Mouse (Mus musculus): ENCODE data around the gene Cidec.

DNA sequence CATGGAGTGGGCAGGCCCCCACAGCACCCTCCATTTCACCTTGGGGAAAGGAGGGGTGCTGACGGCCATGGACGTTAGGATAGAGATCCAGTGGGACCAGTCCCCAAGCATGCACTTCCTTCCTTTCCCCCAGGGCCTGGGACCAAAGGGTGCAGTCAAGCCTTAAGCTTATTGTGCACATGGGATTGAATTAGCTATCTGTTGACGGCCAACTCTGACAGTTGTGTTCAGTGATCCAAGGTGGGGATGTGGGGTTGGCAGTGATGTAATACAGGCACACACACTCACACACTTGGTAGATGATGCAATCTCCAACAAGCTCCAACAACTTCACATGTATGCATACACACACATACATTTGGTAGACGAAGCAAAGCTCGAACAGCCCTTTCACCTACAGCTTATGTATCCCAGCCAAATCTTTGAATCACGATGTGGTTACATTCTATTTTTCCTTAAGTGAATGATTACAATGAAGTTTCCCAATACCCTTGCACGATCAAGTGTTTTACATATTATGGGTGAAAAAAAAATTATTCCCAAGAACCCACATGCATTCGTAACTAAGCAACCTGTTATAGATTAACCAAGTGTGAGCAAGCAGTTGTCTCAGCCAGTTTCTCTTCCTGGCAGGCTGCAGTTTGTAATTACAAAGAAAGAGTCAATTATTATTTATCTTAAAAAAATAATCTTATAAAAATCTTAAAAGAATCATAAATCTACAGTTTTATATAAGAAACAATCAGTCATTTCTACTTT, 8.8 kb upstream of the Cidec start:
- TF ChIP-seq CTCF (IDR thresholded peaks at IDR 0.05 in 2 of 3, conservative IDR thresholded peaks at IDR 0.05 in 1 of 3; ENCODE audit: control insufficient read depth in 1 of 3, insufficient read depth in 1 of 3, low read depth in 2 of 3, low read length in 3 of 3, poor library complexity in 1 of 3, severe bottlenecking in 1 of 3): no peak
- no peak for TF ChIP-seq MXI1 (IDR thresholded peaks at IDR 0.05; ENCODE audit: low read depth, low read length)
- TF ChIP-seq USF2 (IDR thresholded peaks at IDR 0.05; ENCODE audit: borderline replicate concordance in 1 of 2, insufficient read depth in 1 of 2, low read depth in 1 of 2, low read length in 2 of 2): no peak
- TF ChIP-seq POLR2A (IDR thresholded peaks at IDR 0.05; ENCODE audit: control insufficient read depth in 1 of 2, insufficient read depth in 1 of 2, low read depth in 1 of 2, low read length in 2 of 2, poor library complexity in 1 of 2): no peak
- no peak for TF ChIP-seq RCOR1 (IDR thresholded peaks at IDR 0.05; ENCODE audit: low read depth, low read length)

Data from MEL (cell line).